Mouse (Mus musculus) kidney, embryonic 16.5 days (tissue): Measurements from ENCODE around the gene Rpl4. TPM values are rescaled to one million over a fixed set of nuclear protein-coding genes. Genes with fewer than 3 reads are reported as not detected.
"Not testable (repeated sequence)": the region's sequence is repeated elsewhere in the genome, so short reads cannot be mapped to it uniquely, and the experiment has no call there.

Experiments
- ATAC-seq: fragments of 200-750 bp; cut with Nextera tagmentation; 2 replicates; pipeline ENCODE4 v1.8.0; 2017; ENCODE audit warnings: moderate TSS enrichment; ENCODE audit not compliant: low FRiP score, low TSS enrichment
- H3K27ac ChIP-seq: fragments of 300-500 bp; sonication (generic); 2 replicates; pipeline ENCODE4 v1.5.1; 2014; ENCODE audit warnings: low read length
- H3K27me3 ChIP-seq: fragments of 300-500 bp; sonication (generic); 2 replicates; pipeline ENCODE4 v1.6.1; 2014; ENCODE audit warnings: low read length, control low read depth, mixed read lengths; ENCODE audit not compliant: insufficient read depth
- H3K36me3 ChIP-seq: fragments of 300-500 bp; sonication (generic); 2 replicates; pipeline ENCODE4 v1.6.1; 2014; ENCODE audit warnings: low read length, control low read depth, mixed read lengths; ENCODE audit not compliant: insufficient read depth
- H3K4me1 ChIP-seq: fragments of 300-500 bp; sonication (generic); 2 replicates; pipeline ENCODE4 v1.6.1; 2014; ENCODE audit warnings: low read length, control low read depth, mixed read lengths; ENCODE audit not compliant: insufficient read depth
- H3K4me2 ChIP-seq: fragments of 300-500 bp; sonication (generic); replicated peaks from 2 replicates; pipeline ENCODE4 v1.6.1; 2014; ENCODE audit warnings: low read depth, low read length
- H3K4me3 ChIP-seq: fragments of 300-500 bp; sonication (generic); 2 replicates; pipeline ENCODE4 v1.5.1; 2014; ENCODE audit warnings: mild to moderate bottlenecking, low read length
- H3K9ac ChIP-seq: fragments of 300-500 bp; sonication (generic); replicated peaks from 2 replicates; pipeline ENCODE4 v1.6.1; 2014; ENCODE audit warnings: low read length
- H3K9me3 ChIP-seq: fragments of 300-500 bp; sonication (generic); 2 replicates; pipeline ENCODE4 v1.6.1; 2016; ENCODE audit warnings: low read length, control low read depth
- WGBS: fragments of 180-500 bp; shearing (Covaris S2); extraction: QIAGEN DNeasy Blood & Tissue Kit; methylation state at CpG from one replicate; pipeline ENCODE4 v1.1.7; 2014; 5-methylcytosine and 5-hydroxymethylcytosine counted together
- polyA plus RNA-seq: library from polyadenylated mRNA; unstranded; fragments of >200 nt; fragmentation: Nextera tagmentation; extraction: Ambion mirVana; gene quantifications from 2 replicates; pipeline ENCODE4 v1.2.1, GENCODE M21; 2015

Rpl4 gene
- polyA plus RNA-seq, 1 experiment from 2014 or later: 1,181 TPM

GRCm38 (mm10) chr9:64172145-64172815 is 895 bp upstream of the Rpl4 start:
- Histone ChIP-seq H3K4me2 (peak overlapping the region; percentile 72), H3K27me3 (no peaks in the 10 kb centered on the region), H3K9me3 (no peaks in the 10 kb centered on the region), H3K4me1 (peaks cover 17% of the 10 kb centered on the region), H3K27ac (peak overlapping the region; percentile 98), H3K9ac (peak overlapping the region; percentile 88), H3K4me3 (peak overlapping the region; percentile 65), H3K36me3 (peaks cover 30% of the 10 kb centered on the region)
- 2% methylated on average over 18 of the region's 18 CpGs for WGBS
- peak; percentile 81 for ATAC-seq

- peaks cover 42% of the 10 kb centered on the region for H3K36me3 ChIP-seq
- H3K9ac ChIP-seq: peak overlapping the region; percentile 81
- H3K4me2 ChIP-seq: peak overlapping the region; percentile 85
- no peaks in the 10 kb centered on the region for H3K27me3 ChIP-seq
- peak overlapping the region; percentile 98 for H3K27ac ChIP-seq
- under 1% methylated on average over 16 of the region's 16 CpGs for WGBS
- H3K4me1 ChIP-seq: peaks cover 17% of the 10 kb centered on the region
- no peaks in the 10 kb centered on the region for H3K9me3 ChIP-seq
- no peak for ATAC-seq
- peak overlapping the region; percentile 65 for H3K4me3 ChIP-seq
Measured at GRCm38 (mm10) chr9:64173666-64174220, 568 bp downstream of the Rpl4 start.

- Histone ChIP-seq H3K4me3 (peak overlapping the region; percentile 65), H3K9ac (peak overlapping the region; percentile 81), H3K4me2 (peak overlapping the region; percentile 85), H3K36me3 (peaks cover 42% of the 10 kb centered on the region), H3K27ac (no peak overlapping the region), H3K27me3 (no peaks in the 10 kb centered on the region), H3K4me1 (peaks cover 17% of the 10 kb centered on the region), H3K9me3 (no peaks in the 10 kb centered on the region)
- ATAC-seq: no peak
Measured at GRCm38 (mm10) chr9:64174341-64174740, 1.2 kb downstream of the Rpl4 start.

- Histone ChIP-seq H3K4me2 (peak overlapping the region; percentile 85), H3K9me3 (no peaks in the 10 kb centered on the region), H3K27me3 (no peaks in the 10 kb centered on the region), H3K4me3 (peak overlapping the region; percentile 65), H3K36me3 (peaks cover 42% of the 10 kb centered on the region), H3K4me1 (peaks cover 17% of the 10 kb centered on the region), H3K27ac (no peak overlapping the region), H3K9ac (peak overlapping the region; percentile 46; the same call in 1 of the 2 replicates)
- ATAC-seq: no peak
- 58% methylated on average over 8 of the region's 8 CpGs for WGBS
Measured at GRCm38 (mm10) chr9:64174766-64175165, 1.6 kb downstream of the Rpl4 start.

GRCm38 (mm10) chr9:64175378-64175777 is 2.2 kb downstream of the Rpl4 start:
- no peak overlapping the region for H3K27ac ChIP-seq

GRCm38 (mm10) chr9:64178610-64178973 is 5.4 kb downstream of the Rpl4 start:
- H3K36me3 ChIP-seq: peaks cover 53% of the 10 kb centered on the region
- H3K4me2 ChIP-seq: peak overlapping the region; percentile 53
- no peaks in the 10 kb centered on the region for H3K9me3 ChIP-seq
- peaks cover 13% of the 10 kb centered on the region for H3K4me1 ChIP-seq
- H3K9ac ChIP-seq: peak overlapping the region; percentile 69
- ATAC-seq: peak; percentile 73
- 45% methylated on average over 3 of the region's 3 CpGs for WGBS
- peak overlapping the region; percentile 80 for H3K27ac ChIP-seq
- no peaks in the 10 kb centered on the region for H3K27me3 ChIP-seq
- H3K4me3 ChIP-seq: peak overlapping the region; percentile 61

More at GRCm38 (mm10) chr9:64175378-64175777, 2.2 kb downstream of the Rpl4 start:
- H3K27me3 ChIP-seq: no peaks in the 10 kb centered on the region
- peaks cover 22% of the 10 kb centered on the region for H3K4me1 ChIP-seq
- no peak for ATAC-seq
- no peak overlapping the region for H3K4me3 ChIP-seq
- no peak overlapping the region for H3K4me2 ChIP-seq
- no peaks in the 10 kb centered on the region for H3K9me3 ChIP-seq
- peaks cover 42% of the 10 kb centered on the region for H3K36me3 ChIP-seq
- 86% methylated on average over 11 of the region's 11 CpGs for whole genome bisulfite sequencing
- H3K9ac ChIP-seq: no peak overlapping the region

- Histone ChIP-seq H3K9ac (peak within 1 kb of the TSS; percentile 69), H3K27me3 (no peaks in the 10 kb centered on the region), H3K4me1 (peaks cover 13% of the 10 kb centered on the region), H3K4me3 (peak within 1 kb of the TSS; percentile 61), H3K36me3 (peaks cover 55% of the 10 kb centered on the region), H3K4me2 (peak within 1 kb of the TSS; percentile 53), H3K27ac (peak within 1 kb of the TSS; percentile 80), H3K9me3 (no peaks in the 10 kb centered on the region)
- WGBS: under 1% methylated on average over 35 of the region's 35 CpGs
- peak; percentile 95 for ATAC-seq
Measured at GRCm38 (mm10) chr9:64178974-64179646, 5.9 kb downstream of the Rpl4 start, which contains the start of gene Snapc5. TSS of gene Snapc5 (plus strand) at chr9:64179274.

- H3K4me2 ChIP-seq, H3K9me3 ChIP-seq, H3K27me3 ChIP-seq, ATAC-seq, H3K9ac ChIP-seq, H3K4me3 ChIP-seq, H3K4me1 ChIP-seq, H3K27ac ChIP-seq: not testable (repeated sequence)
- WGBS: 90% methylated on average over 5 of the region's 5 CpGs
- H3K36me3 ChIP-seq: peaks cover 35% of the 10 kb centered on the region
Measured at GRCm38 (mm10) chr9:64183295-64183694, 10.1 kb downstream of the Rpl4 start.

- no peak overlapping the region for H3K4me3 ChIP-seq
- no peak overlapping the region for H3K4me2 ChIP-seq
- no peaks in the 10 kb centered on the region for H3K9me3 ChIP-seq
- H3K36me3 ChIP-seq: peaks cover 39% of the 10 kb centered on the region
- WGBS: 93% methylated on average over 5 of the region's 5 CpGs
- no peak for ATAC-seq
- H3K27me3 ChIP-seq: no peaks in the 10 kb centered on the region
- peaks cover 5% of the 10 kb centered on the region for H3K4me1 ChIP-seq
- no peak overlapping the region for H3K9ac ChIP-seq
- H3K27ac ChIP-seq: no peak overlapping the region
Measured at GRCm38 (mm10) chr9:64184166-64184840, 11.1 kb downstream of the Rpl4 start.
